Mouse (Mus musculus): Measurements from ENCODE around the gene Syngr4.

The Syngr4 gene

GRCm38 (mm10) chr7:45869107-45869670 lies 27.3 kb downstream of the Syngr4 start:
- DNase-seq (ENCODE audit: low read depth, low spot score), result no peak

GRCm38 (mm10) chr7:45867871-45868270 lies 28.6 kb downstream of the Syngr4 start:
- no peak for DNase-seq (ENCODE audit: low read depth, low spot score)

GRCm38 (mm10) chr7:45865925-45866910 lies 30.3 kb downstream of the Syngr4 start:
- DNase-seq (ENCODE audit: low read depth, low spot score), result peak; percentile 96

GRCm38 (mm10) chr7:45864435-45864834 lies 32.1 kb downstream of the Syngr4 start:
- no peak for DNase-seq (ENCODE audit: low read depth, low spot score)

- no peak for DNase-seq (ENCODE audit: low read depth, low spot score)
Observed at GRCm38 (mm10) chr7:45862804-45863203, 33.7 kb downstream of the Syngr4 start.

GRCm38 (mm10) chr7:45859008-45859407 lies 37.5 kb downstream of the Syngr4 start:
- DNase-seq (ENCODE audit: low read depth, low spot score), result no peak

- DNase-seq (ENCODE audit: low read depth, low spot score), result peak; percentile 84
Observed at GRCm38 (mm10) chr7:45856950-45857901, 39.3 kb downstream of the Syngr4 start.

- no peak for DNase-seq (ENCODE audit: low read depth, low spot score)
Observed at GRCm38 (mm10) chr7:45853089-45853488, 43.4 kb downstream of the Syngr4 start.

GRCm38 (mm10) chr7:45850661-45851060 lies 45.9 kb downstream of the Syngr4 start:
- DNase-seq (ENCODE audit: low read depth, low spot score), result no peak

- DNase-seq (ENCODE audit: low read depth, low spot score), result no peak
Observed at GRCm38 (mm10) chr7:45848447-45849027, 48.0 kb downstream of the Syngr4 start.

GRCm38 (mm10) chr7:45842950-45843744 lies 53.4 kb downstream of the Syngr4 start:
- DNase-seq (ENCODE audit: low read depth, low spot score), result no peak
